Mouse (Mus musculus): Measurements from ENCODE around the gene Cdc42ep5. TPM values are rescaled to one million over a fixed set of nuclear protein-coding genes. Genes with fewer than 3 reads are reported as not detected.
A peak's percentile ranks its signal among the peaks of the same experiment; 100 is the strongest.
"Not testable (repeated sequence)": the region's sequence is repeated elsewhere in the genome, so short reads cannot be mapped to it uniquely, and the experiment has no call there.

The Cdc42ep5 gene
- polyA plus RNA-seq (2014; fragmentation: Nextera tagmentation; extraction: Ambion mirVana): 7.0 and 7.2 TPM in 2 replicates

- Histone ChIP-seq H3K4me1 (replicated peaks; ENCODE audit: control insufficient read depth, insufficient read depth, low read length) (peaks cover 5% of the 10 kb centered on the region), H3K27ac (no peak within 1 kb of the TSS), H3K9me3 (ENCODE audit: control insufficient read depth, low read length) (no peaks in the 10 kb centered on the region), H3K27me3 (ENCODE audit: control insufficient read depth, insufficient read depth, low read length) (no peaks in the 10 kb centered on the region), H3K4me3 (replicated peaks; ENCODE audit: low read length) (peak within 1 kb of the TSS; percentile 25), H3K9ac (peak within 1 kb of the TSS; percentile 25), H3K36me3 (replicated peaks; ENCODE audit: control insufficient read depth, insufficient read depth) (no peaks in the 10 kb centered on the region), H3K4me2 (replicated peaks) (peak within 1 kb of the TSS; percentile 43)
- DNase-seq (ENCODE audit: low spot score) (no peak), ATAC-seq (ENCODE audit: low FRiP score) (peak; percentile 70; the same call in 1 of the 2 replicates)
- WGBS: under 1% methylated on average over 20 of the region's 20 CpGs
Measured at GRCm38 (mm10) chr7:4164090-4164910, at the start of gene Cdc42ep5. Gene Cdc42ep5 (minus strand): TSS chr7:4164860.

GRCm38 (mm10) chr7:4213436-4213835, 48.8 kb upstream of the Cdc42ep5 start:
- not testable (repeated sequence) for H3K4me3 ChIP-seq (replicated peaks; ENCODE audit: low read length); H3K9me3 ChIP-seq (ENCODE audit: control insufficient read depth, low read length); H3K36me3 ChIP-seq (replicated peaks; ENCODE audit: control insufficient read depth, insufficient read depth); DNase-seq (ENCODE audit: low spot score); H3K27me3 ChIP-seq (ENCODE audit: control insufficient read depth, insufficient read depth, low read length); H3K4me1 ChIP-seq (replicated peaks; ENCODE audit: control insufficient read depth, insufficient read depth, low read length); H3K9ac ChIP-seq; H3K4me2 ChIP-seq (replicated peaks); ATAC-seq (ENCODE audit: low FRiP score); H3K27ac ChIP-seq

- Histone ChIP-seq H3K36me3 (replicated peaks; ENCODE audit: control insufficient read depth, insufficient read depth) (no peaks in the 10 kb centered on the region), H3K9ac (no peak overlapping the region), H3K4me1 (replicated peaks; ENCODE audit: control insufficient read depth, insufficient read depth, low read length) (no peaks in the 10 kb centered on the region), H3K4me3 (replicated peaks; ENCODE audit: low read length) (no peak overlapping the region), H3K27ac (no peak overlapping the region), H3K4me2 (replicated peaks) (no peak overlapping the region), H3K27me3 (ENCODE audit: control insufficient read depth, insufficient read depth, low read length) (no peaks in the 10 kb centered on the region), H3K9me3 (ENCODE audit: control insufficient read depth, low read length) (0 out of 2 replicates have a peak, but pooled peaks cover 3% of the 10 kb centered on the region)
- DNase-seq (ENCODE audit: low spot score): no peak
- ATAC-seq (ENCODE audit: low FRiP score): no peak
- 46% methylated on average over 2 of the region's 2 CpGs for WGBS
Measured at GRCm38 (mm10) chr7:4208626-4209025, 44.0 kb upstream of the Cdc42ep5 start.

- DNase-seq (ENCODE audit: low spot score): no peak
- 97% methylated on average over 1 of the region's 1 CpGs for WGBS
Measured at GRCm38 (mm10) chr7:4207126-4207525, 42.5 kb upstream of the Cdc42ep5 start.

GRCm38 (mm10) chr7:4178438-4178837, 13.8 kb upstream of the Cdc42ep5 start:
- DNase-seq (ENCODE audit: low spot score) (no peak), ATAC-seq (ENCODE audit: low FRiP score) (no peak)
- WGBS: 43% methylated on average over 3 of the region's 3 CpGs
- Histone ChIP-seq H3K36me3 (replicated peaks; ENCODE audit: control insufficient read depth, insufficient read depth) (no peaks in the 10 kb centered on the region), H3K9ac (no peak overlapping the region), H3K27me3 (ENCODE audit: control insufficient read depth, insufficient read depth, low read length) (no peaks in the 10 kb centered on the region), H3K4me1 (replicated peaks; ENCODE audit: control insufficient read depth, insufficient read depth, low read length) (no peaks in the 10 kb centered on the region), H3K4me2 (replicated peaks) (no peak overlapping the region), H3K27ac (no peak overlapping the region), H3K4me3 (replicated peaks; ENCODE audit: low read length) (no peak overlapping the region), H3K9me3 (ENCODE audit: control insufficient read depth, low read length) (no peaks in the 10 kb centered on the region)

More at GRCm38 (mm10) chr7:4207126-4207525, 42.5 kb upstream of the Cdc42ep5 start:
- 0 out of 2 replicates have a peak, but pooled peaks cover 3% of the 10 kb centered on the region for H3K9me3 ChIP-seq (ENCODE audit: control insufficient read depth, low read length)
- no peak overlapping the region for H3K27ac ChIP-seq
- H3K9ac ChIP-seq: no peak overlapping the region
- no peak for ATAC-seq (ENCODE audit: low FRiP score)
- H3K27me3 ChIP-seq (ENCODE audit: control insufficient read depth, insufficient read depth, low read length): no peaks in the 10 kb centered on the region
- no peak overlapping the region for H3K4me3 ChIP-seq (replicated peaks; ENCODE audit: low read length)
- no peaks in the 10 kb centered on the region for H3K4me1 ChIP-seq (replicated peaks; ENCODE audit: control insufficient read depth, insufficient read depth, low read length)
- H3K4me2 ChIP-seq (replicated peaks): no peak overlapping the region
- no peaks in the 10 kb centered on the region for H3K36me3 ChIP-seq (replicated peaks; ENCODE audit: control insufficient read depth, insufficient read depth)

GRCm38 (mm10) chr7:4170193-4170938, 5.7 kb upstream of the Cdc42ep5 start:
- Histone ChIP-seq H3K4me2 (replicated peaks) (no peak overlapping the region), H3K4me3 (replicated peaks; ENCODE audit: low read length) (no peak overlapping the region), H3K27me3 (ENCODE audit: control insufficient read depth, insufficient read depth, low read length) (no peaks in the 10 kb centered on the region), H3K9me3 (ENCODE audit: control insufficient read depth, low read length) (no peaks in the 10 kb centered on the region), H3K27ac (no peak overlapping the region), H3K4me1 (replicated peaks; ENCODE audit: control insufficient read depth, insufficient read depth, low read length) (no peaks in the 10 kb centered on the region), H3K36me3 (replicated peaks; ENCODE audit: control insufficient read depth, insufficient read depth) (no peaks in the 10 kb centered on the region), H3K9ac (no peak overlapping the region)
- ATAC-seq (ENCODE audit: low FRiP score): no peak
- no peak for DNase-seq (ENCODE audit: low spot score)
- WGBS: 85% methylated on average over 6 of the region's 6 CpGs

GRCm38 (mm10) chr7:4167098-4167497, 2.4 kb upstream of the Cdc42ep5 start:
- no peak overlapping the region for H3K4me2 ChIP-seq (replicated peaks)
- no peak for DNase-seq (ENCODE audit: low spot score)
- ATAC-seq (ENCODE audit: low FRiP score): no peak

GRCm38 (mm10) chr7:4165286-4165685, 626 bp upstream of the Cdc42ep5 start:
- ATAC-seq (ENCODE audit: low FRiP score): no peak
- Histone ChIP-seq H3K4me1 (replicated peaks; ENCODE audit: control insufficient read depth, insufficient read depth, low read length) (peaks cover 5% of the 10 kb centered on the region), H3K9me3 (ENCODE audit: control insufficient read depth, low read length) (no peaks in the 10 kb centered on the region), H3K4me3 (replicated peaks; ENCODE audit: low read length) (no peak overlapping the region), H3K27me3 (ENCODE audit: control insufficient read depth, insufficient read depth, low read length) (no peaks in the 10 kb centered on the region), H3K36me3 (replicated peaks; ENCODE audit: control insufficient read depth, insufficient read depth) (no peaks in the 10 kb centered on the region), H3K4me2 (replicated peaks) (peak overlapping the region; percentile 43; the same call in 1 of the 2 replicates), H3K27ac (no peak overlapping the region), H3K9ac (no peak overlapping the region)
- no peak for DNase-seq (ENCODE audit: low spot score)
- 30% methylated on average over 3 of the region's 3 CpGs for WGBS

More at GRCm38 (mm10) chr7:4167098-4167497, 2.4 kb upstream of the Cdc42ep5 start:
- Histone ChIP-seq H3K27me3 (ENCODE audit: control insufficient read depth, insufficient read depth, low read length) (no peaks in the 10 kb centered on the region), H3K4me3 (replicated peaks; ENCODE audit: low read length) (no peak overlapping the region), H3K9me3 (ENCODE audit: control insufficient read depth, low read length) (no peaks in the 10 kb centered on the region), H3K27ac (no peak overlapping the region), H3K4me1 (replicated peaks; ENCODE audit: control insufficient read depth, insufficient read depth, low read length) (peaks cover 5% of the 10 kb centered on the region), H3K36me3 (replicated peaks; ENCODE audit: control insufficient read depth, insufficient read depth) (no peaks in the 10 kb centered on the region), H3K9ac (no peak overlapping the region)

GRCm38 (mm10) chr7:4163571-4164072, 1.0 kb downstream of the Cdc42ep5 start:
- no peaks in the 10 kb centered on the region for H3K9me3 ChIP-seq (ENCODE audit: control insufficient read depth, low read length)

More at GRCm38 (mm10) chr7:4163571-4164072, 1.0 kb downstream of the Cdc42ep5 start:
- Histone ChIP-seq H3K27me3 (ENCODE audit: control insufficient read depth, insufficient read depth, low read length) (no peaks in the 10 kb centered on the region), H3K4me3 (replicated peaks; ENCODE audit: low read length) (peak overlapping the region; percentile 25), H3K4me2 (replicated peaks) (peak overlapping the region; percentile 43), H3K9ac (peak overlapping the region; percentile 25), H3K4me1 (replicated peaks; ENCODE audit: control insufficient read depth, insufficient read depth, low read length) (peaks cover 5% of the 10 kb centered on the region), H3K36me3 (replicated peaks; ENCODE audit: control insufficient read depth, insufficient read depth) (no peaks in the 10 kb centered on the region), H3K27ac (no peak overlapping the region)
- no peak for DNase-seq (ENCODE audit: low spot score)
- 3% methylated on average over 11 of the region's 11 CpGs for WGBS
- no peak for ATAC-seq (ENCODE audit: low FRiP score)
